Mouse (Mus musculus) skeletal muscle tissue, adult 2 months (tissue): Measurements from ENCODE around the gene Prkn.

Source experiments
- DNase-seq: peaks from one replicate; pipeline ENCODE4 v3.0.0-alpha.2; 2012; ENCODE audit warnings: low read depth, low spot score

The Prkn gene

GRCm38 (mm10) chr17:11270179-11270578, 430.0 kb downstream of the Prkn start:
- DNase-seq: no peak

DNA sequence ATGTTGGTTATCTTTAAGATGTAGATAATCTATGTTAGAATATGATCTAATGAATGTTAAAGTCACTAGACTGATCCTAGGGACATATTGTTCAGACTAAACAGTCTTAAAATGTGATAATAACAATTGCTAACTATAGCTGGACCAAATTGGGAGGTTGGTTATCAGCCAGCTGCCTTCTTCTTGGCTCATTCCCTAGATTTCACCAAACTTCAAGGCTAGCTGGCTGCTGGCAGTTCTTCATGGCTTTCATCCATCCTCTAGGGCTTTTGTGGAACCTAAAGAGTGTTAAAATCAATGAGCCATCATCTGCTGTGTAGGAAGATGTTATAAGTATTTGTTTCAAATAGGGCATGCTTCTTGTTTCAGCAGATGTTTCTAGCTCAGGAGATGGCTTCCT, 431.7 kb downstream of the Prkn start:
- DNase-seq: no peak

DNA sequence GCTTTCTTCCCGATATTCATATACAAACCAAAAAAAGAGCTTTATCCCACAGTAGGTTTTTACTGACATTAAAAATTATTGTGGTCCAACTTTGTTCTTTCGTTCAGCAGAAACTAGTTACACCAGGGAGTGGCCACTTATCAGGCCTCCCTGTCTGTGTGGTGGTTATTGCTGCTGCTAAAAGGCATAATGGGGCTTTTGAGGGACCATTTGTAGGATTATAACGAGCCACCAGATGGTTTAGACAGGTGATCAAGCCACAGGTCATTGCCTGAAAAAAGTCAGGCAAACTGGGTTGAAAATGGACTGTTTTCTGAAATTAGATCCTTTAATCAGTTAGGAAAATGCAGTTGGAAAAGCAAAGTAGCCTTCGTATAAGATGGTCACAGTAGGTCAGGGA, 444.1 kb downstream of the Prkn start:
- no peak for DNase-seq

- no peak for DNase-seq
Observed at GRCm38 (mm10) chr17:11290183-11290582, 450.0 kb downstream of the Prkn start.

- no peak for DNase-seq
Observed at GRCm38 (mm10) chr17:11303116-11303515, 462.9 kb downstream of the Prkn start.

GRCm38 (mm10) chr17:11309843-11310242, 469.7 kb downstream of the Prkn start:
- DNase-seq: no peak

DNA sequence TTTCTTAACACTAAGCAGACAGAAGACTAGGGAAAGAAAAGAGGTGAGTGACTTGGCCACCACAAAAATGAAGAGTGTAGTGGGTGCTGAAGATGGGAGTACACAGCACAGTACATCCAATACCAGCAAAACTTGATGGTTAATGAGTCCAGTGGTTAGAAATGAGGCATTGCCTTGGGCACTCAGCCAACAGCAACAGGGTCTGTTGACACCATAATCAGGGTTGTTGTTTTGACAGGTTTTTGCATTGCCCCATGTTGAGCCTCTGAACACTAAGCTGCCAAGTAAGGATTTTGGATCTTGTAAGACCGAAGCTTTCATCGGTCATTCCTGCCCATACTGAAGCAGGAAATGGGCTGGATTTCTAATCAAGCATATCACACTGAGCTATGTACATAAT, 474.0 kb downstream of the Prkn start:
- DNase-seq: no peak

DNA sequence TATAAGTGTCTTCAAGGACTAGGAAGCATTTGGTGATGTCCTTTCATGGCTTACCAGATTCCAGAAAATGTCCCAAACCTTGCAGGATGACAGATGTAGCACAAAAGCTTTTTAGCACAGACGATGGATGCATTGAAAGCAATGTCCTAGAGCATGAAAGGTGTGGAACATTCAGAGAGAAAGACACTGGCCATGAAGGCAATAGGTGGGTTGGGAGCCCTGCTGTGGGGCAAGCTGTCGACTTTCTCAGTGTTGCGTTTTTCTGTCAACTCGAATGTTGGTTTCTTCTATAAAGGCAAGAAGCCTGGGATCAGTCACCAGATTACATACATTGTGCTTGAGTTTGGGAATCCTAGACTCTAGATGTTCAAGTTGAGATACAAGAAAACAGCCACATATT, 475.5 kb downstream of the Prkn start:
- DNase-seq: no peak

GRCm38 (mm10) chr17:11318946-11319345, 478.8 kb downstream of the Prkn start:
- DNase-seq: no peak

- no peak for DNase-seq
Observed at GRCm38 (mm10) chr17:11319666-11320360, 479.6 kb downstream of the Prkn start.

- DNase-seq: no peak
Observed at GRCm38 (mm10) chr17:11332081-11332480, 491.9 kb downstream of the Prkn start.

- no peak for DNase-seq
Observed at GRCm38 (mm10) chr17:11333741-11334140, 493.6 kb downstream of the Prkn start.

GRCm38 (mm10) chr17:11336156-11336555, 496.0 kb downstream of the Prkn start:
- DNase-seq: no peak

DNA sequence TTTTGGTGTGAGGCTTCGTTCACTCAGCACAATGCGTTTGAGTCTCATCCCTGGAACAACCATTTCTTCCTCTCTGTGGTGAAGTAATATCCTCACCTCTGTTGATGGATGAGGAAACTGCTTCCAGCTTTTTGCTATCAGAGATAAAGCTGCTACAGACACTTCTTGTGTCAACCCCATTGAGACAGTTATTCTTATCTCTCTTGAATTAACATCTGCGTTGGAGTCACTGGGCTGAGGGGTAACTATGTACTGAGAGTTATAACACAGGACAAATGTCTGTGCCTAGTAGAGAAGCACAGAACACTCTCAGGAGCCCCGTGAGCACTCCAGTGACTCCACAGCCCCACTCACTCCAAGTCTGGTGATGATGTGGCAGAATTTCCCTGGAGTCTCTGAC, 500.2 kb downstream of the Prkn start:
- no peak for DNase-seq

DNA sequence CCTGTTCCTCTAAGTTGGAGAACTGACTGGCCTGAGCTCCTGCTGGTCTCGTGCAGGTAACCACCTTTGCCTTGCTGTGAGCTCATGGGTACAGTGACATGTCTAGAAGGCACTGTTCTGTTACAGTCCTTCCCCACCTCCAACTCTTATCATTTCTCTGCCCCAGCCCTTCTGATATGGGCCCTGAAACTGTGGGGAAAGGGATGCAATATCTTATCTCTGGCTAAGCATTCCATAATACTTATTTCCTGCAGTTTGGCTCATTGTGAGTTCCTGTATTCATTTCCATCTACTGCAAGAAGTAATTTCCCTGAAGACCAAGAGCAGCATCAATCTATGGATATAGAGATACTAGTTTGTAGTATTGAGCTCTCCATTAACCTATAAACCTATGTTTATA, 506.1 kb downstream of the Prkn start:
- no peak for DNase-seq

- peak; percentile 29 for DNase-seq
Observed at GRCm38 (mm10) chr17:11352778-11353552, 512.8 kb downstream of the Prkn start.

DNA sequence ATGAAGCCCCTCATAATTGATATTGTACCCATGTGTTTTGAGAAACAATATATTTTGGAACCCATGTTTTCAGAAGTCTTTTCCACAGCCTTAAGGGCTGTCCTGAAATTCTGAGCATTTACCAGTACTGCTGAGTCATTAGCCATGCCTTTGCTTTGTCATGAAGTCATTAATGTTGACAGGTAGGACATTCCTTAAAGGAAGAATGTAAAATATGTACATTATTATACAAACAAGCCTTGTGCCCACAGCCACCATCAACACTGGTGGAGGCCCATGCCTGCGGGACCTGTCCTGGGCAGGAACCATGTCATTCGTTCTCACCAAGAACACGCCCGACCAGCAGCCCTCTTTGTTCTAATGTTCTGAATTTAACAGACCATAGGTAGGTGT, 513.4 kb downstream of the Prkn start:
- DNase-seq: no peak

DNA sequence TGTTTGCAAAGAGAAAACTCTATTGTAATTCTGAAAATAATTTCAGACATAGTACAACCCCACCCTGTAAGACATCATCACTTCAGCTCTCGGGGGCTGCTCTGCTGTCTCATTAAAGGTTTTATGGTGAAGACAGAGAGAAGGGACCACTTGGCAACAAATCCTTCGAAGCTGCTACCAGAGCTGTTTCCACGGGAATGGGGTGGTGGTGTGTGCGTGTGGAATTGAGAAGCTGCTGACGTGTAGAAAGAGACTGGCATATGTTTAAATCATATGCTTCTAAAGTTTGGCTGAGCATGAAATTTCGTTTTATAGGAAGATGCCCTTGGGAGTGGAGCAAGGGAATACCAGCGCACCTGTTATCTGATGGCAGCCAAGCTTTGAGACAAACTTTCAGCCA, 514.2 kb downstream of the Prkn start:
- DNase-seq: no peak

DNA sequence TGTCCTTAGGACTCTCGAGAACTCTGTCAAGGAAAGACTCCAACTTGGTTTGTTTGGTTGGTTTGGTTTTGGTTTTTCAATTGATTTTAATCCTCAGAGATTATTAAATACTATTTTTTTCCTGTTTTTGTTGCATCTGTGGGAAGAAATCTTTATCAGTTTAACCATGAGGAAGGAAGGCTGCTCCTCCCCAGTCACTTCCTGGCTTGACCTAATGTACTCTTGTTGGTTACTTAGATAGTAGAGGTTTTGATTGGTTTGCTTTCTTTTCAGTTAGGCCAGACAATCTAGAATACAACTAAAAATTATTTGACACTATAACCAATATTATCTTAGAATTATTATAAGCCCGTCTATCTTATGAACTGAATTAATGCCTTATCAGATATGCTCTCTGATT, 535.3 kb downstream of the Prkn start:
- DNase-seq: no peak

- DNase-seq: no peak
Observed at GRCm38 (mm10) chr17:11383364-11383962, 543.3 kb downstream of the Prkn start.

GRCm38 (mm10) chr17:11385246-11385645, 545.1 kb downstream of the Prkn start:
- DNase-seq: no peak

GRCm38 (mm10) chr17:11392622-11393294, 552.6 kb downstream of the Prkn start:
- no peak for DNase-seq
